Mouse (Mus musculus): ENCODE results near the gene Tapbp. TPM values are rescaled to one million over a fixed set of nuclear protein-coding genes. Genes with fewer than 3 reads are reported as not detected.

The Tapbp gene
- total and polyA plus RNA-seq, 3 experiments, result 45.3 to 134 (median 116) TPM

DNA sequence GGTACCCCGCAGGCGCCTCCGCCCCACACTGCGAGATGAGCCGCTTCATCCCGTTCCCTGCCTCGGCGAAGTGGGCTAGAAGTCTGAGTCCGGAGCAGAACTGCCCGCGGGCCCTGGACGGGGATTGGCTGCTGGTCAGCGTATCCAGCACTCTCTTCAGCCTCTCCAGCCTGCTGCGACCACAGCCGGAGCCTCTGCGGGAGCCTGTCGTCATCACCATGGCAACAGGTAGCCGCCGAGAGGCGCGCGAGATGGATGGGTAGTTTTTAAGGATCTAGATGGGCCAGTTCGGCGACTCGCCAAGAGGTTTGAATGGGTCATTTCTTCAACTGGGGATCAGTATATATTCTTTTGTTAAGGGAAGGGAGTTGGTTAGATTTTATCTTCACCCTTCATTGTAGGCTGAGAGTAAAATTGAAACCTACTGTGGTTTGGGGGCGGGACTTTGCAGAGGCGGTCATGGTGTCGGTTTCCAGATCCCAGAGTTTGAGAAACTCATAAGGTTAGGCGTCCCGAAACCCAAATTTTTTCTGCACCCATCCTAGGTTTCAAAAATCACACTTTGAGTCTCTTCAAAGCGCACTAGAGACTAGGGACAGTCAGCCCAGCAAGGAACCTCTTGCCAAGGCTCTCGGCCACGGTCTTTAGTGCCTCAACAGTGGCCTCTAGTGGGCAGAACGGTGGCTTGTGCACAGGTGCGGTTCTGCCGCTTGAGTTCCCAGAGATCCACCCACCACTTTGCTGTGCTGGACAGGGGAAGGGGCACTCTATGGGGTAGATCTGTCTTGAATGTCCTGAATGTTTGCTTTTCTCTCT, 4.8 kb downstream of the Tapbp start (continued):
- TF ChIP-seq MEF2A (IDR thresholded peaks at IDR 0.05; ENCODE audit: borderline replicate concordance, low read depth, low read length), result peak; percentile 37; the same call in 1 of the 2 replicates
- TF ChIP-seq ETS1 (conservative IDR thresholded peaks at IDR 0.05; ENCODE audit: low read depth, low read length), result peak; percentile 19; the same call in 1 of the 2 replicates
- peak; percentile 39 for TF ChIP-seq RAD21 (IDR thresholded peaks at IDR 0.05; ENCODE audit: low read depth, low read length)
- TF ChIP-seq MAZ (IDR thresholded peaks at IDR 0.05; ENCODE audit: low read depth, low read length), result no peak
- TF ChIP-seq POLR2A (IDR thresholded peaks at IDR 0.05; ENCODE audit: low read depth, low read length), result no peak; the same call in 1 of the 2 replicates
- TF ChIP-seq CHD2 (IDR thresholded peaks at IDR 0.05; ENCODE audit: low read length), result no peak
- no peak for TF ChIP-seq TBP (conservative IDR thresholded peaks at IDR 0.05; ENCODE audit: low read depth, low read length)
- TF ChIP-seq ZKSCAN1 (IDR thresholded peaks at IDR 0.05; ENCODE audit: borderline replicate concordance, low read depth, low read length), result no peak
- TF ChIP-seq GABPA (IDR thresholded peaks at IDR 0.05; ENCODE audit: insufficient replicate concordance, low read depth, low read length), result no peak
- peak; percentile 60 to 86 for TF ChIP-seq CTCF (conservative IDR thresholded peaks at IDR 0.05 in 1 of 2, IDR thresholded peaks at IDR 0.05 in 1 of 2; ENCODE audit: low read depth in 2 of 2, low read length in 2 of 2)
- TF ChIP-seq KAT2A (IDR thresholded peaks at IDR 0.05; ENCODE audit: insufficient replicate concordance, low read length), result no peak
- TF ChIP-seq ZNF384 (IDR thresholded peaks at IDR 0.05; ENCODE audit: low read depth, low read length), result no peak

- Histone ChIP-seq H3K27ac (ENCODE audit: insufficient read depth, low read depth) (no peak overlapping the region), H3K4me3 (replicated peaks in 1 of 3; ENCODE audit: low read depth in 2 of 3, low read length in 2 of 3, poor library complexity in 1 of 3) (peak overlapping the region in 2 of 3 experiments; percentile 71 to 83), H3K27me3 (replicated peaks) (no peaks in the 10 kb centered on the region), H3K4me2 (ENCODE audit: insufficient read depth, low read depth, poor library complexity, severe bottlenecking) (peak overlapping the region; percentile 85), H3K4me1 (ENCODE audit: control insufficient read depth in 1 of 2, insufficient read depth in 2 of 2) (peaks cover 27 to 37% of the 10 kb centered on the region in 2 experiments), H3K36me3 (replicated peaks in 1 of 2; ENCODE audit: control insufficient read depth in 1 of 2, insufficient read depth in 1 of 2, low read length in 1 of 2) (peaks cover 51 to 70% of the 10 kb centered on the region in 2 experiments), H3K9me3 (replicated peaks; ENCODE audit: low read length) (peaks cover 10% of the 10 kb centered on the region), H3K9ac (ENCODE audit: insufficient read depth, low read depth) (no peak overlapping the region), H3K79me2 (replicated peaks; ENCODE audit: control insufficient read depth, extremely low read depth, insufficient read depth, poor library complexity, severe bottlenecking) (peaks cover 22% of the 10 kb centered on the region)
- no peak for TF ChIP-seq PAX5 (IDR thresholded peaks at IDR 0.05; ENCODE audit: low read length)
- TF ChIP-seq MAFK (IDR thresholded peaks at IDR 0.05; ENCODE audit: insufficient replicate concordance, low read length), result no peak
- TF ChIP-seq POLR2A (IDR thresholded peaks at IDR 0.05; ENCODE audit: low read depth, low read length), result no peak
- TF ChIP-seq MAX (IDR thresholded peaks at IDR 0.05; ENCODE audit: low read length), result no peak
- no peak for TF ChIP-seq ZC3H11A (IDR thresholded peaks at IDR 0.05; ENCODE audit: low read depth, low read length)
- TF ChIP-seq POLR2AphosphoS2 (IDR thresholded peaks at IDR 0.05; ENCODE audit: low read depth, low read length), result no peak
- TF ChIP-seq JUND (conservative IDR thresholded peaks at IDR 0.05; ENCODE audit: low read depth, low read length), result no peak
- no peak for TF ChIP-seq ZNF384 (IDR thresholded peaks at IDR 0.05; ENCODE audit: low read depth, low read length)
- no peak for TF ChIP-seq ZKSCAN1 (IDR thresholded peaks at IDR 0.05; ENCODE audit: borderline replicate concordance, low read depth, low read length)
- no peak for TF ChIP-seq GABPA (IDR thresholded peaks at IDR 0.05; ENCODE audit: insufficient replicate concordance, low read depth, low read length)
- TF ChIP-seq RAD21 (IDR thresholded peaks at IDR 0.05; ENCODE audit: low read depth, low read length), result no peak
- TF ChIP-seq TCF12 (IDR thresholded peaks at IDR 0.05; ENCODE audit: low read depth, low read length), result no peak
- TF ChIP-seq MAZ (IDR thresholded peaks at IDR 0.05; ENCODE audit: low read depth, low read length), result no peak
- no peak for TF ChIP-seq EP300 (IDR thresholded peaks at IDR 0.05; ENCODE audit: low read length)
- TF ChIP-seq E2F4 (IDR thresholded peaks at IDR 0.05; ENCODE audit: insufficient replicate concordance, low read depth, low read length), result no peak
- dilution Hi-C loops (cut with MboI; ENCODE audit: extremely low pct_ligation_motif_present, extremely low pct_unique_long_range_greater_than_20kb, low sequenced_read_pairs) (no loop called here), in situ Hi-C loops (cut with MboI; ENCODE audit: low pct_ligation_motif_present, low pct_unique_long_range_greater_than_20kb, low sequenced_read_pairs) (no loop called here)
- no peak for DNase-seq (ENCODE audit: extremely low read depth)
These were observed 5.7 kb downstream of the Tapbp start for GRCm38 (mm10) chr17:33921361-33921760.
